In genomic region chr17:49869246-49869645, GRCm38 (mm10) we compare ENCODE assay signal across 8 mouse cellular contexts.
"Had no signal": no experiment of that assay in that cellular context is flagged by ENCODE, and none has a peak within 500 bp of the region (broad histone marks: within the 10 kb centered on the region; RNA-seq: fewer than 3 reads in every experiment).

No protein-coding gene starts in this region.

- DNase-seq: liver, postnatal 0 days; lung, adult 2 months; lung, postnatal 14 days; lung, postnatal 36 days; right cerebral cortex, postnatal 14 days; thymus, adult 18-20 months; thymus, postnatal 14 days; thymus, postnatal 36 days had no signal
